Comparison of ENCODE assay signal across 15 mouse cellular contexts in the genomic region with DNA sequence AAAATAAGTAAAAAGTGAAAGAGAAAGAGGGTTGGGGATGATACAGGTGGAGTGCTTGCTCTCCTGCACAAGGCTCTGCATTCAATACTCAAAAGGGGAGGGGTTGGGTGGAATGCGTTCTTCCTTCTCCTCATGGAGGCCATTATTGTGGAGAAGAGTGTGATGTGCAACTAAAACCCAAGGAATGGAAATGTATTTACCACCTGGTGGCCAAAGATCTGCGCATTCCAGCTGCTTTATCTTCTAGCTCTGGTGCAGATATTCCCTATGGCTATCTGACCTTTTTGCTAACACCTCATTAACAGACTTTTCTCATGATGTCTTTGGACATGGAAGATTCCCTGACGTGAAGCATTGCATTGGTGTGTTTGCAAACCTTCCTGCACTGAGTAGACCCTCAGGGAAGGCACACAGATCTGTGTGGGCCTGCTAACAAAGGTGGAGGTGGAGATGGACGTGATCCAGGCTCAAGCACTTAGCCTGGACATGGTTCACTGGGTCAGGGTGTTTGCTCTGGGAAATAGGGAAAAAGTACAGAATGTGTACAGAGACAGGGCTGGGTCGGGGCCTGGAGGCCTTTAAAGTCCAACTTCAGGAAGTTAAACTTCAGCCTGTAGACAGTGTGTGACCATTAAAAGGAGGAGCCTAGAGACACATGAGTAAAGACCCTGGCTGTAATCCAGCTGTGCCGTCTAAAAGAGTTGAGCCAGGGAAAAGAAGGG.
A peak's percentile ranks its signal among the peaks of the same experiment; 100 is the strongest.
DNase-seq lines count a peak whose midpoint lies in the region; ATAC-seq lines count a peak whose summit lies in the region.
"Had no signal": no experiment of that assay in that cellular context is flagged by ENCODE, and none has a peak within 500 bp of the region (broad histone marks: within the 10 kb centered on the region; RNA-seq: fewer than 3 reads in every experiment).

No protein-coding gene starts in this region.

- H3K27me3 ChIP-seq in heart, embryonic 10.5 days (ENCODE audit: insufficient read depth, poor library complexity, severe bottlenecking): no peaks in the 10 kb centered on the region
- H3K27me3 ChIP-seq in lung, embryonic 16.5 days (ENCODE audit: control insufficient read depth, insufficient read depth, low read depth, low read length): no peaks in the 10 kb centered on the region
- no peaks in the 10 kb centered on the region for H3K27me3 ChIP-seq in kidney, embryonic 16.5 days (ENCODE audit: insufficient read depth, low read length)
- no peaks in the 10 kb centered on the region for H3K27me3 ChIP-seq in stomach, embryonic 16.5 days (ENCODE audit: control insufficient read depth, insufficient read depth, low read length)
- H3K27me3 ChIP-seq: midbrain, embryonic 15.5 days; neural tube, embryonic 13.5 days had no signal

- no peaks in the 10 kb centered on the region for H3K36me3 ChIP-seq in heart, embryonic 10.5 days
- no peaks in the 10 kb centered on the region for H3K36me3 ChIP-seq in lung, embryonic 16.5 days (ENCODE audit: control insufficient read depth, insufficient read depth, low read length)
- no peaks in the 10 kb centered on the region for H3K36me3 ChIP-seq in kidney, embryonic 16.5 days (ENCODE audit: insufficient read depth, low read length)
- no peaks in the 10 kb centered on the region for H3K36me3 ChIP-seq in stomach, embryonic 16.5 days (ENCODE audit: control insufficient read depth, insufficient read depth, low read length)
- H3K36me3 ChIP-seq: midbrain, embryonic 15.5 days; neural tube, embryonic 13.5 days had no signal

- no peak overlapping the region for H3K9ac ChIP-seq in lung, embryonic 16.5 days (ENCODE audit: low read length)
- no peak overlapping the region for H3K9ac ChIP-seq in kidney, embryonic 16.5 days (replicated peaks; ENCODE audit: low read length)
- H3K9ac ChIP-seq in stomach, embryonic 16.5 days (ENCODE audit: low read length): no peak overlapping the region
- H3K9ac ChIP-seq: midbrain, embryonic 15.5 days; neural tube, embryonic 13.5 days had no signal

- H3K4me1 ChIP-seq in heart, embryonic 10.5 days: peaks cover 29% of the 10 kb centered on the region
- peaks cover 5% of the 10 kb centered on the region; the same call in 1 of the 2 replicates for H3K4me1 ChIP-seq in lung, embryonic 16.5 days (replicated peaks; ENCODE audit: control insufficient read depth, insufficient read depth, low read length)
- peaks cover 18% of the 10 kb centered on the region for H3K4me1 ChIP-seq in kidney, embryonic 16.5 days (ENCODE audit: insufficient read depth, low read length)
- peaks cover 8% of the 10 kb centered on the region for H3K4me1 ChIP-seq in stomach, embryonic 16.5 days (ENCODE audit: control insufficient read depth, insufficient read depth, low read length)
- H3K4me1 ChIP-seq: midbrain, embryonic 15.5 days; neural tube, embryonic 13.5 days had no signal

- H3K4me2 ChIP-seq in lung, embryonic 16.5 days (ENCODE audit: low read depth, low read length): no peak overlapping the region
- H3K4me2 ChIP-seq in kidney, embryonic 16.5 days (replicated peaks; ENCODE audit: low read depth, low read length): no peak overlapping the region
- H3K4me2 ChIP-seq in stomach, embryonic 16.5 days (ENCODE audit: low read depth, low read length): no peak overlapping the region
- H3K4me2 ChIP-seq: midbrain, embryonic 15.5 days; neural tube, embryonic 13.5 days had no signal

- H3K27ac ChIP-seq in heart, embryonic 10.5 days: peak overlapping the region; percentile 44; the same call in 1 of the 2 replicates
- H3K27ac ChIP-seq in lung, embryonic 16.5 days (ENCODE audit: low read length): no peak overlapping the region
- peak overlapping the region; percentile 65 for H3K27ac ChIP-seq in kidney, embryonic 16.5 days (ENCODE audit: low read length)
- H3K27ac ChIP-seq in stomach, embryonic 16.5 days (ENCODE audit: low read length): no peak overlapping the region
- H3K27ac ChIP-seq: macrophage; midbrain, embryonic 15.5 days; neural tube, embryonic 13.5 days had no signal

- 38% methylated on average over 6 of the region's 6 CpGs for WGBS in heart, embryonic 10.5 days
- WGBS in lung, embryonic 16.5 days: 38% methylated on average over 6 of the region's 6 CpGs
- 50% methylated on average over 6 of the region's 6 CpGs for WGBS in kidney, embryonic 16.5 days
- WGBS in stomach, embryonic 16.5 days: 64% methylated on average over 6 of the region's 6 CpGs

- no peaks in the 10 kb centered on the region for H3K9me3 ChIP-seq in heart, embryonic 10.5 days
- no peaks in the 10 kb centered on the region for H3K9me3 ChIP-seq in lung, embryonic 16.5 days (ENCODE audit: control insufficient read depth, low read length)
- H3K9me3 ChIP-seq in kidney, embryonic 16.5 days (ENCODE audit: low read length): no peaks in the 10 kb centered on the region
- H3K9me3 ChIP-seq in stomach, embryonic 16.5 days (replicated peaks; ENCODE audit: control insufficient read depth, low read length): no peaks in the 10 kb centered on the region
- H3K9me3 ChIP-seq: midbrain, embryonic 15.5 days; neural tube, embryonic 13.5 days had no signal

- no peak overlapping the region for H3K4me3 ChIP-seq in heart, embryonic 10.5 days
- no peak overlapping the region for H3K4me3 ChIP-seq in lung, embryonic 16.5 days (ENCODE audit: low read length)
- no peak overlapping the region for H3K4me3 ChIP-seq in kidney, embryonic 16.5 days (ENCODE audit: low read length)
- no peak overlapping the region for H3K4me3 ChIP-seq in stomach, embryonic 16.5 days (replicated peaks; ENCODE audit: low read length)
- H3K4me3 ChIP-seq: erythroblast, embryonic 14.5 days; midbrain, embryonic 15.5 days; neural tube, embryonic 13.5 days had no signal

- peak; percentile 45; the same call in 1 of the 2 replicates for ATAC-seq in lung, embryonic 16.5 days (ENCODE audit: low read depth)
- peak; percentile 91 for ATAC-seq in kidney, embryonic 16.5 days (ENCODE audit: low FRiP score, low TSS enrichment)
- ATAC-seq in stomach, embryonic 16.5 days (ENCODE audit: insufficient read depth, low FRiP score): 0 out of 2 replicates have a peak, but pooled peaks have one; percentile 38
- ATAC-seq in monocyte, adult 5-6 weeks (replicated peaks; ENCODE audit: insufficient number of reproducible peaks, low FRiP score, low TSS enrichment, poor library complexity, severe bottlenecking): no peak
- ATAC-seq in activated CD4-positive, CD25-positive, alpha-beta regulatory T cell, adult 4 months: no peak
- ATAC-seq: hindbrain, embryonic 16.5 days; midbrain, embryonic 15.5 days had no signal

- no peak for DNase-seq in heart, embryonic 10.5 days (ENCODE audit: low spot score)
- no peak for DNase-seq in heart, adult 8-10 months (ENCODE audit: low spot score)
- no peak for DNase-seq in lung, postnatal 36 days
- DNase-seq: cerebellum, adult 2 months; retina, postnatal 1 day had no signal

Comparison
In these comparisons a context has a peak if more than half of its experiments do, and no peak if none do; other contexts are left out.
1. H3K27ac ChIP-seq: peak in heart, embryonic 10.5 days (single experiment) and kidney, embryonic 16.5 days (single experiment); none in lung, embryonic 16.5 days (single experiment) and stomach, embryonic 16.5 days (single experiment).
2. ATAC-seq: peak in lung, embryonic 16.5 days (single experiment), kidney, embryonic 16.5 days (single experiment) and stomach, embryonic 16.5 days (single experiment); none in monocyte, adult 5-6 weeks (single experiment) and activated CD4-positive, CD25-positive, alpha-beta regulatory T cell, adult 4 months (single experiment).